Mouse (Mus musculus) small intestine, adult 2 months (tissue): ENCODE measurements around the gene Ess2. TPM values are rescaled to one million over a fixed set of nuclear protein-coding genes. Genes with fewer than 3 reads are reported as not detected.

Source experiments
- H3K27ac ChIP-seq: fragments of 200-500 bp; 2 replicates; pipeline ENCODE4 v1.5.1; 2012; ENCODE audit warnings: low read depth, low read length, control low read depth, inconsistent platforms; ENCODE audit not compliant: insufficient read depth
- H3K27me3 ChIP-seq: fragments of 200-500 bp; 2 replicates; pipeline ENCODE4 v1.6.1; 2012; ENCODE audit warnings: mild to moderate bottlenecking, moderate library complexity, low read length, inconsistent platforms; ENCODE audit not compliant: control insufficient read depth, insufficient read depth
- H3K36me3 ChIP-seq: fragments of 200-500 bp; 2 replicates; pipeline ENCODE4 v1.6.1; 2012; ENCODE audit warnings: mild to moderate bottlenecking, low read length, control low read depth, inconsistent platforms; ENCODE audit not compliant: control insufficient read depth, insufficient read depth
- H3K4me1 ChIP-seq: fragments of 200-500 bp; 2 replicates; pipeline ENCODE4 v1.6.1; 2012; ENCODE audit warnings: low read length, inconsistent platforms, mixed read lengths; ENCODE audit not compliant: control insufficient read depth, insufficient read depth, insufficient read length
- H3K4me3 ChIP-seq: fragments of 200-500 bp; 2 replicates; pipeline ENCODE4 v1.5.1; 2012; ENCODE audit warnings: low read depth, mild to moderate bottlenecking, control low read depth, inconsistent platforms, low read length, moderate library complexity
- CTCF ChIP-seq: fragments of 200-500 bp; IDR thresholded peaks from 2 replicates; pipeline ENCODE4 v1.5.1; 2012; ENCODE audit warnings: low read depth, mild to moderate bottlenecking, control low read depth, inconsistent platforms, low read length, moderate library complexity, mixed read lengths; ENCODE audit not compliant: insufficient replicate concordance, insufficient read length; ENCODE audit errors: extremely low read depth
- POLR2A ChIP-seq: fragments of 200-500 bp; IDR thresholded peaks from 2 replicates; pipeline ENCODE4 v1.6.1; 2012; ENCODE audit warnings: low read depth, mild to moderate bottlenecking, control low read depth, inconsistent platforms, low read length, moderate library complexity
- WGBS: fragments of 180-500 bp; shearing (Covaris S2); methylation state at CpG from one replicate; pipeline ENCODE4 v1.1.7; 2018; 5-methylcytosine and 5-hydroxymethylcytosine counted together
- polyA plus RNA-seq: library from polyadenylated mRNA; depleted of rRNA; stranded (reverse); fragments of >200 nt; gene quantifications from 2 replicates; pipeline ENCODE4 v1.2.3, GENCODE M21; 2012

Gene Ess2
- polyA plus RNA-seq, 1 experiment, result 15.8 TPM

DNA sequence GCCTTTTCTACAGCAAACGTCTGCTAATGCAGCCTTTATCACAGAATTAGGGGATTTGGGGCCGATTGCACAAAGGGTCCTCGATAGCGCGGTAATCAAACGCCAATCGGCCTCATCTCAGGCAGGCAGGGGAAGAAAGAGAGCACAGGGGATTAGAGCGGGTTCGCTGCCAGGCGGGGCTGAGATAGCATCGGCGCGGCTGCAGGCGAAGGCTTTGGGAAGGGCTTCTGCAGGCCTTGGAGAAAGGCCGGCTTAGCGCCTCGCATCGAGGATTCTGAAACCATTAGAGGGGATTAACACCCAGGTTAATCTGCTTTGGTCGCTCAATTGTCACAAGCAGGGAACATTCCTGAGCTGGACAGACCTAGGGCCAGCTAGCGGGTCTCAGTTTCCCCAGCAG is 9.4 kb upstream of the Ess2 start:
- Histone ChIP-seq H3K27me3 (peaks cover 3% of the 10 kb centered on the region; the same call in 1 of the 2 replicates), H3K27ac (no peak overlapping the region), H3K4me3 (no peak overlapping the region), H3K36me3 (peaks cover 8% of the 10 kb centered on the region; the same call in 1 of the 2 replicates), H3K4me1 (peaks cover 11% of the 10 kb centered on the region)
- 44% methylated on average over 20 of the region's 20 CpGs for WGBS
- no peak for TF ChIP-seq CTCF
- TF ChIP-seq POLR2A, result no peak

DNA sequence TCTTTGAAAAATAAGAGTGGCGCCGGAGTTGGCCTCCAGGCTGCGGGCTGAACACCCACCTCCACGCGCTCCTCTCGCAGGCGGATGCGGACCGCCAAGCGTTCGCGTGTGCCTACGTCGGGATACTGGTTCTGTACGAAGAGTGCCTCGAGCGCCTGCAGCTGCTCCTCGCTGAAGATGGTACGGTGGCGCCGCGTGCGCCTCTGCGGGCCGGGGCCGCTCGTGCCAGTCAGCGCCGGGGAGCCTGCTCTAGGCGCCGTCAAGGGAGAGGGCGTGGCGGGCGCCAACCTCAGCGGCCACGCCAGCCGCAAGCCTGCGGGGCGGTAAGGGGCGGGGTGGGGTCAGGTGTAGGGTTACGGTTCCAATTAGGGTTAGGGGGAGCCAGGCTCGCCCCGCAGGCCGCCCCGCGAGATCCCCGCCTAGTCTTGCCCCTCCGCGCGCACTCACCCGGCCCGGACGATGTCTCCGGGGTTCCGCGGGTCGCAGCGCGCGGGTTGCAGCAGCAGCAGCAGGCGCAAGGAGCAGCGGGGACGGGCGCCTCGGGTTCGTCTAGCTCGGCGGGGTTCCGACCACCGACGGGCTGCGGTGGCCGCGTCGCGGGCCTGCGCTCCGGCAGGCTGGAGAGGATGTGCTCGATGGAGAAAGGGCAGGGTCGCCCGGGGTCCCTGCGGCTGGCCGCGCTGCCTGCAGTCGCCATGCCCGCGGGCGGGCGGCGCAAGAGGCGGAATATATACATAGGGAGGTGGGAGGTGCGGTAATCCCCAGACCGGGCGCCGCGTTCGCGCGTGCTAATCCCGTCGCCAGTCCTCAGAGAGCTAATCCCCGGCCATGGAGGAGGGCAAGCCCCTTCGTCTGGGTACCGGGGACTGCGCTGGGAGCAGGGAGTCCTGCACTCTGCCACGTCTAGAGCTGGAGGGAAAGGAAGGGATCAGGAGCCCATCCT is 3.4 kb upstream of the Ess2 start, which contains the start of gene Gsc2:
Gsc2 (minus strand) TSS at position 753 of the 943 bp plus-strand sequence.
- H3K4me1 ChIP-seq, result peaks cover 14% of the 10 kb centered on the region
- H3K27ac ChIP-seq, result no peak within 1 kb of the TSS
- 1% methylated on average over 106 of the region's 106 CpGs for WGBS
- peak within 1 kb of the TSS; percentile 52 for H3K4me3 ChIP-seq
- peaks cover 32% of the 10 kb centered on the region for H3K27me3 ChIP-seq
- TF ChIP-seq POLR2A (no peak), CTCF (no peak)
- H3K36me3 ChIP-seq, result no peaks in the 10 kb centered on the region

DNA sequence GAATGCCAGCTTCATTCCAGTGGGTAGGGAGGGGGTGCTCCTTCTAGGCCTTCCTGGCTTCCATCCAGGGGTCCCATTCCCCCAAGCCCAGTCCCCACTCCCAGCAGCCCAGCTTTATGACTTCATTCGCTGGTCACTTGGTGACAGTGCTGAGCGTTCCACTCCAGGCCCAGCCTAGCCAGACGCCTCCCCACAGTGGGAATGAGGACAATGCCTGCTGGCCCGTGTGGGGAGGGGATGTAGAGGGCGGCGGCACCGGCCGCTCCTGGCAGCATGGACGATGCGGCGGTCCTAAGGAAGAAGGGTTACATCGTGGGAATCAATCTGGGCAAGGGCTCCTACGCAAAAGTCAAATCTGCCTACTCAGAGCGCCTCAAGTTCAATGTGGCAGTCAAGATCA is 12.7 kb downstream of the Ess2 start, which contains the start of the genes Dgcr2 and Tssk2:
Dgcr2 (minus strand) TSS at position 101 of the 400 bp plus-strand sequence.
Tssk2 (plus strand) TSS at position 176 of the 400 bp plus-strand sequence.
- Histone ChIP-seq H3K36me3 (peaks cover 35% of the 10 kb centered on the region), H3K27ac (no peak within 1 kb of the TSS), H3K4me1 (no peaks in the 10 kb centered on the region), H3K27me3 (no peaks in the 10 kb centered on the region), H3K4me3 (no peak within 1 kb of the TSS)
- TF ChIP-seq POLR2A (no peak), CTCF (no peak)
- WGBS, result 91% methylated on average over 14 of the region's 14 CpGs

DNA sequence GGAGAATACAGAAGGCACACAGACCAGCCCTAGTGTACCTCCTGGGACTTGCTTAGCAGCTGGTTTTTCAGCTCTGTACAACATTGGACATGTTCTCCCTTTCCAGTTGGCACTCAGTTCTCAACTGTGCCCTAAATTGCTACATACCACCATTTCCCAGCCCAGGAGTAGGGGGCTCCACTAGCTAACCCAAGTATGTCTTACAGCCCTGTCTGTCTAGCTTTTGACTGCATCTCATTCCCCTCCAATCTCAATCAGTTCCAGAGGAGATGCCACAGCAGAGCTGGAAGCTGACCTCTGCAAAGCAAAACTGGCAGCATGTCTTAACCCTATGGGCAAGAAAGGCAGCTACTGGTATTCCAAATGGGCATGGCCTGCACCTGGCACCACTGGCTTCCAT is 15.1 kb downstream of the Ess2 start:
- Histone ChIP-seq H3K4me1 (peaks cover 8% of the 10 kb centered on the region; the same call in 1 of the 2 replicates), H3K27ac (no peak overlapping the region), H3K36me3 (peaks cover 12% of the 10 kb centered on the region), H3K27me3 (no peaks in the 10 kb centered on the region), H3K4me3 (no peak overlapping the region)
- TF ChIP-seq POLR2A, result no peak
- no peak for TF ChIP-seq CTCF

DNA sequence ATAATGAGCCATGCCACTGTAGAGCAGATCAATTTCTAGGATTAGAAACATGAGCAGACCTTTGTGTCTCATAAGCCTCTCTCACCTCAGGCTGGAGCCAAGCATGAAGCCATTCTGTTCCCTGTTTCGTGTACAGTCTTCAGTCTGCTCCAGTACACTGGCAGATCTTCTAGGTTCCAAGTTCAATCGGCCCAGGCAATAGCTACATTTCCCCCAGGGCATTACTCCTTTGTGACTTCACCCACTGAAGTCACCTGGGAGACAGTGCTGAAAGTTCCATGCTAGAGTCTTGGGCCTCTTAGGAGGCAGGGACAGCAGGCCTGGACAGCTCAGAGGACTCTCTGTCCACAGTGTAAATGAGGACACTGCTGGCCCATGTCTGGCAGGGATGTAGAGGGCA is 17.2 kb downstream of the Ess2 start, which contains the start of gene Tssk1:
Tssk1 (plus strand) TSS at position 301 of the 400 bp plus-strand sequence.
- Histone ChIP-seq H3K27me3 (no peaks in the 10 kb centered on the region), H3K4me1 (peaks cover 17% of the 10 kb centered on the region; the same call in 1 of the 2 replicates), H3K27ac (no peak within 1 kb of the TSS), H3K4me3 (no peak within 1 kb of the TSS), H3K36me3 (peaks cover 3% of the 10 kb centered on the region; the same call in 1 of the 2 replicates)
- 71% methylated on average over 2 of the region's 2 CpGs for WGBS
- TF ChIP-seq POLR2A (no peak), CTCF (no peak)

DNA sequence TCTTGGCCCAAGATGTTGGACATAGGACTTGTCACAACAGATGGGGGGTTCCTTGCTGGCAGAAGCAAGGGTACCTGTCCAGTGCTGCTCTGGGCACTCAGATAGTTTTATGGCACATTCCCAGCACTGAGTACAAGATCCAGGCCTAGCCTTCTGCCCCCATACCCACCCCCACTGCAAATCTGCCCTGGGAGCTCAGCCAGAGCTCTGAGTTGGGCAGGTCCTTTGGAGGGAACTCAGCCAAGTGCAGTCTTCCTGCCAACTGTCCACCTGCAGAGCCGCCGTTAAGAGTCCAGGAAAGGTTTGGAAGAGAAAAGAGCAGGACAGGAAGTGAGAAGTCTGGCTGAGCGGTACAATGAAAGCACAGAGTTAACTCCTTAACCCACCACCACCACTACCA is 18.5 kb downstream of the Ess2 start:
- TF ChIP-seq POLR2A (no peak), CTCF (no peak)
- no peak overlapping the region for H3K4me3 ChIP-seq
- WGBS, result 8% methylated on average over 3 of the region's 3 CpGs
- peaks cover 17% of the 10 kb centered on the region; the same call in 1 of the 2 replicates for H3K4me1 ChIP-seq
- H3K27ac ChIP-seq, result 0 out of 2 replicates have a peak overlapping the region, but pooled peaks have one; percentile 17
- H3K27me3 ChIP-seq, result no peaks in the 10 kb centered on the region
- no peaks in the 10 kb centered on the region for H3K36me3 ChIP-seq

- WGBS, result 1% methylated on average over 38 of the region's 38 CpGs
- Histone ChIP-seq H3K36me3 (no peaks in the 10 kb centered on the region), H3K4me3 (peak within 1 kb of the TSS; percentile 89), H3K27ac (peak within 1 kb of the TSS; percentile 81), H3K4me1 (peaks cover 17% of the 10 kb centered on the region; the same call in 1 of the 2 replicates), H3K27me3 (no peaks in the 10 kb centered on the region)
- TF ChIP-seq CTCF, result no peak
- 0 out of 2 replicates have a peak, but pooled peaks have one; percentile 50 for TF ChIP-seq POLR2A
These were observed 19.6 kb downstream of the Ess2 start, which contains the start of gene Gm20518 for GRCm38 (mm10) chr16:17891567-17891959. Gm20518 (minus strand) TSS chr16:17891671.
